Mouse (Mus musculus): ENCODE measurements around the gene Trub1.
A peak's percentile ranks its signal among the peaks of the same experiment; 100 is the strongest.

The Trub1 gene

GRCm38 (mm10) chr19:57452492-57453217, at the start of gene Trub1:
Trub1 (plus strand) TSS chr19:57452912.
- peak; percentile 90 for DNase-seq (ENCODE audit: low spot score)

GRCm38 (mm10) chr19:57403700-57404501, 48.8 kb upstream of the Trub1 start:
- peak; percentile 69 for DNase-seq (ENCODE audit: low spot score)

- DNase-seq (ENCODE audit: low spot score) = no peak
These were observed 48.2 kb upstream of the Trub1 start for GRCm38 (mm10) chr19:57404502-57404848.

GRCm38 (mm10) chr19:57407947-57408346, 44.8 kb upstream of the Trub1 start:
- peak; percentile 36 for DNase-seq (ENCODE audit: low spot score)

GRCm38 (mm10) chr19:57411375-57412196, 41.1 kb upstream of the Trub1 start:
- DNase-seq (ENCODE audit: low spot score) = no peak

- DNase-seq (ENCODE audit: low spot score) = no peak
These were observed 39.5 kb upstream of the Trub1 start for GRCm38 (mm10) chr19:57413170-57413569.

- DNase-seq (ENCODE audit: low spot score) = no peak
These were observed 38.8 kb upstream of the Trub1 start for GRCm38 (mm10) chr19:57413918-57414317.

GRCm38 (mm10) chr19:57415031-57415807, 37.5 kb upstream of the Trub1 start:
- DNase-seq (ENCODE audit: low spot score) = no peak

GRCm38 (mm10) chr19:57417800-57418580, 34.7 kb upstream of the Trub1 start:
- DNase-seq (ENCODE audit: low spot score) = no peak

- no peak for DNase-seq (ENCODE audit: low spot score)
These were observed 29.3 kb upstream of the Trub1 start for GRCm38 (mm10) chr19:57423402-57423801.

- DNase-seq (ENCODE audit: low spot score) = no peak
These were observed 27.4 kb upstream of the Trub1 start for GRCm38 (mm10) chr19:57425296-57425695.

GRCm38 (mm10) chr19:57426841-57427240, 25.9 kb upstream of the Trub1 start:
- no peak for DNase-seq (ENCODE audit: low spot score)

- no peak for DNase-seq (ENCODE audit: low spot score)
These were observed 24.8 kb upstream of the Trub1 start for GRCm38 (mm10) chr19:57427756-57428438.

- no peak for DNase-seq (ENCODE audit: low spot score)
These were observed 24.1 kb upstream of the Trub1 start for GRCm38 (mm10) chr19:57428641-57429040.

- DNase-seq (ENCODE audit: low spot score) = no peak
These were observed 22.8 kb upstream of the Trub1 start for GRCm38 (mm10) chr19:57429926-57430325.

GRCm38 (mm10) chr19:57431476-57431875, 21.2 kb upstream of the Trub1 start:
- DNase-seq (ENCODE audit: low spot score) = no peak

GRCm38 (mm10) chr19:57434024-57434423, 18.7 kb upstream of the Trub1 start:
- no peak for DNase-seq (ENCODE audit: low spot score)

GRCm38 (mm10) chr19:57436586-57437021, 16.1 kb upstream of the Trub1 start:
- peak; percentile 22 for DNase-seq (ENCODE audit: low spot score)

GRCm38 (mm10) chr19:57437042-57437441, 15.7 kb upstream of the Trub1 start:
- DNase-seq (ENCODE audit: low spot score) = no peak

GRCm38 (mm10) chr19:57439296-57439695, 13.4 kb upstream of the Trub1 start:
- DNase-seq (ENCODE audit: low spot score) = no peak
